Mouse (Mus musculus): Measurements from ENCODE around the gene Fktn. TPM values are rescaled to one million over a fixed set of nuclear protein-coding genes. Genes with fewer than 3 reads are reported as not detected.

The Fktn gene
- polyA plus RNA-seq, 1 experiment, result 20.7 TPM

- no peaks in the 10 kb centered on the region; the same call in 1 of the 2 replicates for H3K27me3 ChIP-seq (ENCODE audit: control insufficient read depth, insufficient read depth, low read length)
- no peak for TF ChIP-seq POLR2A (IDR thresholded peaks at IDR 0.05; ENCODE audit: borderline replicate concordance, insufficient read depth, low read length)
- TF ChIP-seq CTCF (IDR thresholded peaks at IDR 0.05; ENCODE audit: borderline replicate concordance, insufficient read depth, low read depth, low read length), result no peak
- H3K27ac ChIP-seq (ENCODE audit: insufficient read depth, low read length), result no peak overlapping the region
- DNase-seq, result no peak
- no peaks in the 10 kb centered on the region for H3K4me1 ChIP-seq (ENCODE audit: control insufficient read depth, insufficient read depth, low read length)
- 54% methylated on average over 4 of the region's 4 CpGs for WGBS
- H3K4me3 ChIP-seq (replicated peaks; ENCODE audit: insufficient read depth, low read depth, low read length), result no peak overlapping the region
These were observed 67.6 kb downstream of the Fktn start for GRCm38 (mm10) chr4:53781396-53781795.

- H3K27ac ChIP-seq (ENCODE audit: insufficient read depth, low read length), result no peak overlapping the region
- H3K27me3 ChIP-seq (ENCODE audit: control insufficient read depth, insufficient read depth, low read length), result no peaks in the 10 kb centered on the region; the same call in 1 of the 2 replicates
- H3K4me3 ChIP-seq (replicated peaks; ENCODE audit: insufficient read depth, low read depth, low read length), result no peak overlapping the region
- H3K4me1 ChIP-seq (ENCODE audit: control insufficient read depth, insufficient read depth, low read length), result no peaks in the 10 kb centered on the region
- WGBS, result 47% methylated on average over 14 of the region's 14 CpGs
- DNase-seq, result no peak
- TF ChIP-seq POLR2A (IDR thresholded peaks at IDR 0.05; ENCODE audit: borderline replicate concordance, insufficient read depth, low read length) (no peak), CTCF (IDR thresholded peaks at IDR 0.05; ENCODE audit: borderline replicate concordance, insufficient read depth, low read depth, low read length) (no peak)
These were observed 68.6 kb downstream of the Fktn start for GRCm38 (mm10) chr4:53782216-53783070.

- WGBS, result 85% methylated on average over 15 of the region's 15 CpGs
- TF ChIP-seq CTCF (IDR thresholded peaks at IDR 0.05; ENCODE audit: borderline replicate concordance, insufficient read depth, low read depth, low read length), result no peak
- no peak for TF ChIP-seq POLR2A (IDR thresholded peaks at IDR 0.05; ENCODE audit: borderline replicate concordance, insufficient read depth, low read length)
- Histone ChIP-seq H3K27ac (ENCODE audit: insufficient read depth, low read length) (no peak overlapping the region), H3K4me3 (replicated peaks; ENCODE audit: insufficient read depth, low read depth, low read length) (no peak overlapping the region), H3K27me3 (ENCODE audit: control insufficient read depth, insufficient read depth, low read length) (no peaks in the 10 kb centered on the region), H3K4me1 (ENCODE audit: control insufficient read depth, insufficient read depth, low read length) (no peaks in the 10 kb centered on the region)
- no peak for DNase-seq
These were observed 72.1 kb downstream of the Fktn start for GRCm38 (mm10) chr4:53785746-53786398.

- 77% methylated on average over 5 of the region's 5 CpGs for WGBS
- TF ChIP-seq POLR2A (IDR thresholded peaks at IDR 0.05; ENCODE audit: borderline replicate concordance, insufficient read depth, low read length) (no peak), CTCF (IDR thresholded peaks at IDR 0.05; ENCODE audit: borderline replicate concordance, insufficient read depth, low read depth, low read length) (no peak)
- no peaks in the 10 kb centered on the region for H3K27me3 ChIP-seq (ENCODE audit: control insufficient read depth, insufficient read depth, low read length)
These were observed 73.1 kb downstream of the Fktn start for GRCm38 (mm10) chr4:53786851-53787250.

GRCm38 (mm10) chr4:53789346-53789745 is 75.5 kb downstream of the Fktn start:
- Histone ChIP-seq H3K27me3 (ENCODE audit: control insufficient read depth, insufficient read depth, low read length) (no peaks in the 10 kb centered on the region), H3K4me1 (ENCODE audit: control insufficient read depth, insufficient read depth, low read length) (no peaks in the 10 kb centered on the region), H3K27ac (ENCODE audit: insufficient read depth, low read length) (no peak overlapping the region), H3K4me3 (replicated peaks; ENCODE audit: insufficient read depth, low read depth, low read length) (no peak overlapping the region)
- TF ChIP-seq CTCF (IDR thresholded peaks at IDR 0.05; ENCODE audit: borderline replicate concordance, insufficient read depth, low read depth, low read length) (no peak), POLR2A (IDR thresholded peaks at IDR 0.05; ENCODE audit: borderline replicate concordance, insufficient read depth, low read length) (no peak)
- no peak for DNase-seq
- WGBS, result 28% methylated on average over 4 of the region's 4 CpGs

More at GRCm38 (mm10) chr4:53786851-53787250, 73.1 kb downstream of the Fktn start:
- no peak for DNase-seq
- Histone ChIP-seq H3K27ac (ENCODE audit: insufficient read depth, low read length) (no peak overlapping the region), H3K4me1 (ENCODE audit: control insufficient read depth, insufficient read depth, low read length) (no peaks in the 10 kb centered on the region), H3K4me3 (replicated peaks; ENCODE audit: insufficient read depth, low read depth, low read length) (no peak overlapping the region)

GRCm38 (mm10) chr4:53794257-53794966 is 80.6 kb downstream of the Fktn start:
- Histone ChIP-seq H3K27me3 (ENCODE audit: control insufficient read depth, insufficient read depth, low read length) (no peaks in the 10 kb centered on the region), H3K4me3 (replicated peaks; ENCODE audit: insufficient read depth, low read depth, low read length) (no peak overlapping the region), H3K4me1 (ENCODE audit: control insufficient read depth, insufficient read depth, low read length) (no peaks in the 10 kb centered on the region), H3K27ac (ENCODE audit: insufficient read depth, low read length) (no peak overlapping the region)
- DNase-seq, result no peak
- 92% methylated on average over 5 of the region's 5 CpGs for WGBS
- no peak for TF ChIP-seq CTCF (IDR thresholded peaks at IDR 0.05; ENCODE audit: borderline replicate concordance, insufficient read depth, low read depth, low read length)
- no peak for TF ChIP-seq POLR2A (IDR thresholded peaks at IDR 0.05; ENCODE audit: borderline replicate concordance, insufficient read depth, low read length)

GRCm38 (mm10) chr4:53795086-53795485 is 81.3 kb downstream of the Fktn start:
- no peak overlapping the region for H3K27ac ChIP-seq (ENCODE audit: insufficient read depth, low read length)
- DNase-seq, result no peak
- no peak overlapping the region for H3K4me3 ChIP-seq (replicated peaks; ENCODE audit: insufficient read depth, low read depth, low read length)
- no peak for TF ChIP-seq CTCF (IDR thresholded peaks at IDR 0.05; ENCODE audit: borderline replicate concordance, insufficient read depth, low read depth, low read length)
- no peak for TF ChIP-seq POLR2A (IDR thresholded peaks at IDR 0.05; ENCODE audit: borderline replicate concordance, insufficient read depth, low read length)
- WGBS, result 31% methylated on average over 2 of the region's 2 CpGs
- H3K27me3 ChIP-seq (ENCODE audit: control insufficient read depth, insufficient read depth, low read length), result no peaks in the 10 kb centered on the region
- no peaks in the 10 kb centered on the region for H3K4me1 ChIP-seq (ENCODE audit: control insufficient read depth, insufficient read depth, low read length)

Measured in cerebellum, adult 2 months (tissue).